Mouse (Mus musculus): ENCODE measurements around the gene Phactr3. TPM values are rescaled to one million over a fixed set of nuclear protein-coding genes. Genes with fewer than 3 reads are reported as not detected.
"Not testable (repeated sequence)": the region's sequence is repeated elsewhere in the genome, so short reads cannot be mapped to it uniquely, and the experiment has no call there.

Gene Phactr3
- polyA plus RNA-seq, 1 experiment: 0.32 TPM

- H3K4me3 ChIP-seq (ENCODE audit: control insufficient read depth, insufficient read depth, low read length): no peak overlapping the region
- TF ChIP-seq CTCF (IDR thresholded peaks at IDR 0.05; ENCODE audit: borderline replicate concordance, control insufficient read depth, extremely low read depth, insufficient read depth, low read length, poor library complexity) (no peak), POLR2A (IDR thresholded peaks at IDR 0.05; ENCODE audit: control insufficient read depth, extremely low read depth, insufficient read depth, low read length, poor library complexity) (no peak)
- H3K36me3 ChIP-seq (ENCODE audit: control insufficient read depth, insufficient read depth, low read length): no peaks in the 10 kb centered on the region
- no peaks in the 10 kb centered on the region for H3K27me3 ChIP-seq (ENCODE audit: control insufficient read depth, insufficient read depth, low read length)
- no peaks in the 10 kb centered on the region for H3K4me1 ChIP-seq (replicated peaks; ENCODE audit: control insufficient read depth, insufficient read depth, low read length)
- DNase-seq: no peak
- 66% methylated on average over 1 of the region's 1 CpGs for WGBS
- H3K27ac ChIP-seq (ENCODE audit: control insufficient read depth, insufficient read depth, low read length): no peak overlapping the region
Measured at GRCm38 (mm10) chr2:178329986-178330385, 211.2 kb downstream of the Phactr3 start.

- Histone ChIP-seq H3K4me3 (ENCODE audit: control insufficient read depth, insufficient read depth, low read length) (no peak overlapping the region), H3K36me3 (ENCODE audit: control insufficient read depth, insufficient read depth, low read length) (no peaks in the 10 kb centered on the region), H3K27me3 (ENCODE audit: control insufficient read depth, insufficient read depth, low read length) (no peaks in the 10 kb centered on the region), H3K4me1 (replicated peaks; ENCODE audit: control insufficient read depth, insufficient read depth, low read length) (no peaks in the 10 kb centered on the region), H3K27ac (ENCODE audit: control insufficient read depth, insufficient read depth, low read length) (no peak overlapping the region)
- WGBS: 43% methylated on average over 1 of the region's 1 CpGs
- DNase-seq: no peak
- TF ChIP-seq CTCF (IDR thresholded peaks at IDR 0.05; ENCODE audit: borderline replicate concordance, control insufficient read depth, extremely low read depth, insufficient read depth, low read length, poor library complexity) (no peak), POLR2A (IDR thresholded peaks at IDR 0.05; ENCODE audit: control insufficient read depth, extremely low read depth, insufficient read depth, low read length, poor library complexity) (no peak)
Measured at GRCm38 (mm10) chr2:178337878-178338277, 219.1 kb downstream of the Phactr3 start.

DNA sequence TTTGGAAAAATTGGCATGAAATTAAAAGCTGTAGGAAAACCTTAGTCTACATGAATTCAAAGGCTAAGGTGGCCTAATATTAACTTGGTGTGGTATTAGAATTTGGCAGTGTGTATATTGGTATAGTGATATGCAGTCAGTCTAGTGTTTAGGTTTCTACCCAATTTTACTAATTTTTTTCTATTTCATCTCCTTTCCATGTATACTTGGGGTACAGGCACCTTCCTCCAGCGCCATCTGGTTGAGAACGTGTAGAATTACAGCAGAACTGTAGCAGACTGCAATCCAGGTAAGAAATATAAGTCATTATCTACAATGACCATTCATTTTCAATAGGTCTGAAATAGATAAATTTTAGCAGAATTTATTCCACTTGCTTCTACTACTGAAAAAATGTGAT lies 220.3 kb downstream of the Phactr3 start:
- no peak for TF ChIP-seq CTCF (IDR thresholded peaks at IDR 0.05; ENCODE audit: borderline replicate concordance, control insufficient read depth, extremely low read depth, insufficient read depth, low read length, poor library complexity)
- no peak for TF ChIP-seq POLR2A (IDR thresholded peaks at IDR 0.05; ENCODE audit: control insufficient read depth, extremely low read depth, insufficient read depth, low read length, poor library complexity)

DNA sequence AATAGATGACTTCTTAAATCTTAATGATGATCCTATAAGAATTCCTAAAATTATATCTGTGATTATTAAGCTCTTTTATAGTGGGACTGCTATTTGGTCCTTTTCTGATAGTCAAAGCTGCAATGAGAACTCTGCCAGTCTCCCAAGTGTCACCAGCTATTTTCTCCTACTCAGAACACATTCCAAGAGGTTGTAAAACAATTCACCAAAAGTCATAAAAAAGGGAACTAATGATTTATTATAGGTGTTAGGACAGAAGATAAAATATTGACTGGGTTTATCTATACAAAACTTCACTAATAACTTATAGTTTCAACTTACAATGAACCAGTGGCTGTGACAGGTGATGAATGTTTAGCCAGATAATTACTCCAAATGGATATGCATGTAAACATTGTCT lies 223.3 kb downstream of the Phactr3 start:
- not testable (repeated sequence) for H3K36me3 ChIP-seq (ENCODE audit: control insufficient read depth, insufficient read depth, low read length); DNase-seq; H3K4me1 ChIP-seq (replicated peaks; ENCODE audit: control insufficient read depth, insufficient read depth, low read length); H3K27ac ChIP-seq (ENCODE audit: control insufficient read depth, insufficient read depth, low read length); H3K27me3 ChIP-seq (ENCODE audit: control insufficient read depth, insufficient read depth, low read length); H3K4me3 ChIP-seq (ENCODE audit: control insufficient read depth, insufficient read depth, low read length)

More for the DNA sequence above, 220.3 kb downstream of the Phactr3 start:
- H3K27ac ChIP-seq (ENCODE audit: control insufficient read depth, insufficient read depth, low read length): no peak overlapping the region
- no peak overlapping the region for H3K4me3 ChIP-seq (ENCODE audit: control insufficient read depth, insufficient read depth, low read length)
- WGBS: 3% methylated on average over 2 of the region's 2 CpGs
- DNase-seq: no peak
- H3K4me1 ChIP-seq (replicated peaks; ENCODE audit: control insufficient read depth, insufficient read depth, low read length): no peaks in the 10 kb centered on the region
- no peaks in the 10 kb centered on the region for H3K27me3 ChIP-seq (ENCODE audit: control insufficient read depth, insufficient read depth, low read length)
- no peaks in the 10 kb centered on the region for H3K36me3 ChIP-seq (ENCODE audit: control insufficient read depth, insufficient read depth, low read length)

GRCm38 (mm10) chr2:178342597-178342996 lies 223.8 kb downstream of the Phactr3 start:
- Histone ChIP-seq H3K27me3 (ENCODE audit: control insufficient read depth, insufficient read depth, low read length) (no peaks in the 10 kb centered on the region), H3K4me1 (replicated peaks; ENCODE audit: control insufficient read depth, insufficient read depth, low read length) (no peaks in the 10 kb centered on the region), H3K4me3 (ENCODE audit: control insufficient read depth, insufficient read depth, low read length) (no peak overlapping the region), H3K36me3 (ENCODE audit: control insufficient read depth, insufficient read depth, low read length) (no peaks in the 10 kb centered on the region), H3K27ac (ENCODE audit: control insufficient read depth, insufficient read depth, low read length) (no peak overlapping the region)
- TF ChIP-seq POLR2A (IDR thresholded peaks at IDR 0.05; ENCODE audit: control insufficient read depth, extremely low read depth, insufficient read depth, low read length, poor library complexity) (no peak), CTCF (IDR thresholded peaks at IDR 0.05; ENCODE audit: borderline replicate concordance, control insufficient read depth, extremely low read depth, insufficient read depth, low read length, poor library complexity) (no peak)
- DNase-seq: no peak
- WGBS: 85% methylated on average over 4 of the region's 4 CpGs

Other genes starting within 250 kb of the Phactr3 start
- 0.18 and 0.44 TPM in 2 replicates for gene Gm14327, start 221.9 kb upstream of the Phactr3 start, polyA plus RNA-seq (2012; rRNA removed)
- gene Zfp972, start 193.4 kb upstream of the Phactr3 start, polyA plus RNA-seq (2012; rRNA removed): not detected in 2 replicates
- 2.0 and 3.5 TPM in 2 replicates for gene Gm14326, start 161.7 kb upstream of the Phactr3 start, polyA plus RNA-seq (2012; rRNA removed)
- 0.82 and 1.7 TPM in 2 replicates for gene Zfp971, start 95.7 kb upstream of the Phactr3 start, polyA plus RNA-seq (2012; rRNA removed)
- 1.5 and 1.9 TPM in 2 replicates for gene Zfp931, start 40.5 kb upstream of the Phactr3 start, polyA plus RNA-seq (2012; rRNA removed)